Mouse (Mus musculus): ENCODE data around the gene Rnf31. TPM values are rescaled to one million over a fixed set of nuclear protein-coding genes. Genes with fewer than 3 reads are reported as not detected.

Gene Rnf31
- total and polyA plus RNA-seq, 3 experiments = 30.8 to 38.9 (median 36.6) TPM

GRCm38 (mm10) chr14:55651528-55651927 lies 60.0 kb downstream of the Rnf31 start:
- no peak for DNase-seq

Other genes with a start within 250 kb of the Rnf31 start
Only the 30 nearest of the 31 such genes appear.
- gene Dhrs4, start 113.0 kb upstream of the Rnf31 start, total RNA-seq (2021) = 100 to 1,000 TPM in 1 of 2 experiments, 10 to 100 TPM in 1; 80.6 to 110 TPM
- gene Dhrs4, start 113.0 kb upstream of the Rnf31 start, polyA plus RNA-seq (2012; rRNA removed) = 40.9 and 44.7 TPM in 2 replicates
- gene Carmil3, start 101.1 kb upstream of the Rnf31 start, total RNA-seq (2021) = 1 to 10 TPM; 4.8 to 5.4 TPM
- 11.0 and 14.8 TPM in 2 replicates for gene Carmil3, start 101.1 kb upstream of the Rnf31 start, polyA plus RNA-seq (2012; rRNA removed)
- gene Cpne6, start 81.3 kb upstream of the Rnf31 start, total RNA-seq (2021) = not detected
- 0.13 and 0.33 TPM in 2 replicates for gene Cpne6, start 81.3 kb upstream of the Rnf31 start, polyA plus RNA-seq (2012; rRNA removed)
- gene Nrl, start 66.7 kb upstream of the Rnf31 start, total RNA-seq (2021) = not detected
- not detected in 2 replicates for gene Nrl, start 66.7 kb upstream of the Rnf31 start, polyA plus RNA-seq (2012; rRNA removed)
- 10 to 100 TPM; 21.3 to 28.6 TPM for gene Pck2, start 51.4 kb upstream of the Rnf31 start, total RNA-seq (2021)
- 47.7 and 50.9 TPM in 2 replicates for gene Pck2, start 51.4 kb upstream of the Rnf31 start, polyA plus RNA-seq (2012; rRNA removed)
- 100 to 1,000 TPM; 102 to 157 TPM for gene Dcaf11, start 31.7 kb upstream of the Rnf31 start, total RNA-seq (2021)
- gene Dcaf11, start 31.7 kb upstream of the Rnf31 start, polyA plus RNA-seq (2012; rRNA removed) = 107 and 139 TPM in 2 replicates
- 1 to 10 TPM in 1 of 2 experiments, not detected in 1; 1.2 TPM for gene A730061H03Rik, start 31.3 kb upstream of the Rnf31 start, total RNA-seq (2021)
- 3.8 and 4.2 TPM in 2 replicates for gene A730061H03Rik, start 31.3 kb upstream of the Rnf31 start, polyA plus RNA-seq (2012; rRNA removed)
- gene Fitm1, start 16.1 kb upstream of the Rnf31 start, total RNA-seq (2021) = 1 to 10 TPM in 1 of 2 experiments, under 1 TPM in 1; 0.41 to 1.5 TPM
- 3.8 and 5.6 TPM in 2 replicates for gene Fitm1, start 16.1 kb upstream of the Rnf31 start, polyA plus RNA-seq (2012; rRNA removed)
- gene Psme1, start 13.6 kb upstream of the Rnf31 start, total RNA-seq (2021) = 100 to 1,000 TPM; 207 to 360 TPM
- 87.3 and 96.4 TPM in 2 replicates for gene Psme1, start 13.6 kb upstream of the Rnf31 start, polyA plus RNA-seq (2012; rRNA removed)
- gene Emc9, start 6.4 kb upstream of the Rnf31 start, total RNA-seq (2021) = 10 to 100 TPM; 24.5 to 38.4 TPM
- gene Emc9, start 6.4 kb upstream of the Rnf31 start, polyA plus RNA-seq (2012; rRNA removed) = 59.2 and 62.9 TPM in 2 replicates
- 100 to 1,000 TPM; 329 to 332 TPM for gene Psme2, start 595 bp upstream of the Rnf31 start, total RNA-seq (2021)
- gene Psme2, start 595 bp upstream of the Rnf31 start, polyA plus RNA-seq (2012; rRNA removed) = 49.2 and 65.1 TPM in 2 replicates
- gene Irf9, start 11.9 kb downstream of the Rnf31 start, total RNA-seq (2021) = 10 to 100 TPM; 18.0 to 23.6 TPM
- gene Irf9, start 11.9 kb downstream of the Rnf31 start, polyA plus RNA-seq (2012; rRNA removed) = 76.9 and 100 TPM in 2 replicates
- 10 to 100 TPM in 1 of 2 experiments, 1 to 10 TPM in 1; 7.5 to 10.4 TPM for gene Rec8, start 26.3 kb downstream of the Rnf31 start, total RNA-seq (2021)
- gene Rec8, start 26.3 kb downstream of the Rnf31 start, polyA plus RNA-seq (2012; rRNA removed) = 15.9 and 18.4 TPM in 2 replicates
- gene Ipo4, start 44.2 kb downstream of the Rnf31 start, total RNA-seq (2021) = 100 to 1,000 TPM; 126 to 136 TPM
- gene Ipo4, start 44.2 kb downstream of the Rnf31 start, polyA plus RNA-seq (2012; rRNA removed) = 86.6 and 132 TPM in 2 replicates
- gene Gm49378, start 46.2 kb downstream of the Rnf31 start, total RNA-seq (2021) = 1 to 10 TPM in 1 of 2 experiments, not detected in 1; 3.9 TPM
- 30.0 and 40.2 TPM in 2 replicates for gene Gm49378, start 46.2 kb downstream of the Rnf31 start, polyA plus RNA-seq (2012; rRNA removed)
- 10 to 100 TPM; 76.7 to 86.1 TPM for gene Tm9sf1, start 52.1 kb downstream of the Rnf31 start, total RNA-seq (2021)
- gene Tm9sf1, start 52.1 kb downstream of the Rnf31 start, polyA plus RNA-seq (2012; rRNA removed) = 128 and 151 TPM in 2 replicates
- 1 to 10 TPM; 1.2 to 1.5 TPM for gene Tssk4, start 58.5 kb downstream of the Rnf31 start, total RNA-seq (2021)
- gene Tssk4, start 58.5 kb downstream of the Rnf31 start, polyA plus RNA-seq (2012; rRNA removed) = 0.52 and 0.59 TPM in 2 replicates
- 10 to 100 TPM; 57.9 to 58.2 TPM for gene Mdp1, start 68.8 kb downstream of the Rnf31 start, total RNA-seq (2021)
- gene Mdp1, start 68.8 kb downstream of the Rnf31 start, polyA plus RNA-seq (2012; rRNA removed) = 13.8 and 17.9 TPM in 2 replicates
- 10 to 100 TPM; 23.1 to 28.5 TPM for gene Gmpr2, start 80.2 kb downstream of the Rnf31 start, total RNA-seq (2021)
- 10.0 and 12.4 TPM in 2 replicates for gene Gmpr2, start 80.2 kb downstream of the Rnf31 start, polyA plus RNA-seq (2012; rRNA removed)
- gene Nedd8, start 80.4 kb downstream of the Rnf31 start, total RNA-seq (2021) = 100 to 1,000 TPM; 352 to 392 TPM
- 214 and 281 TPM in 2 replicates for gene Nedd8, start 80.4 kb downstream of the Rnf31 start, polyA plus RNA-seq (2012; rRNA removed)
- 10 to 100 TPM; 29.6 to 35.8 TPM for gene Tinf2, start 90.1 kb downstream of the Rnf31 start, total RNA-seq (2021)
- gene Tinf2, start 90.1 kb downstream of the Rnf31 start, polyA plus RNA-seq (2012; rRNA removed) = 10.2 and 11.9 TPM in 2 replicates
- under 1 TPM; 0.23 to 0.45 TPM for gene Tgm1, start 122.2 kb downstream of the Rnf31 start, total RNA-seq (2021)
- gene Tgm1, start 122.2 kb downstream of the Rnf31 start, polyA plus RNA-seq (2012; rRNA removed) = 0.27 and 0.28 TPM in 2 replicates
- gene Rabggta, start 130.6 kb downstream of the Rnf31 start, total RNA-seq (2021) = 10 to 100 TPM; 20.2 to 20.4 TPM
- 39.5 and 44.7 TPM in 2 replicates for gene Rabggta, start 130.6 kb downstream of the Rnf31 start, polyA plus RNA-seq (2012; rRNA removed)
- 10 to 100 TPM; 70.7 to 93.5 TPM for gene Dhrs1, start 154.0 kb downstream of the Rnf31 start, total RNA-seq (2021)
- gene Dhrs1, start 154.0 kb downstream of the Rnf31 start, polyA plus RNA-seq (2012; rRNA removed) = 49.6 and 68.1 TPM in 2 replicates
- 10 to 100 TPM; 17.6 to 17.7 TPM for gene Nop9, start 154.0 kb downstream of the Rnf31 start, total RNA-seq (2021)
- gene Nop9, start 154.0 kb downstream of the Rnf31 start, polyA plus RNA-seq (2012; rRNA removed) = 9.2 and 9.9 TPM in 2 replicates
- 1 to 10 TPM; 1.2 to 1.7 TPM for gene Cideb, start 166.8 kb downstream of the Rnf31 start, total RNA-seq (2021)
- gene Cideb, start 166.8 kb downstream of the Rnf31 start, polyA plus RNA-seq (2012; rRNA removed) = 0.70 and 0.74 TPM in 2 replicates
- gene Ltb4r2, start 169.7 kb downstream of the Rnf31 start, total RNA-seq (2021) = under 1 TPM in 1 of 2 experiments, not detected in 1; 0.14 TPM
- gene Ltb4r2, start 169.7 kb downstream of the Rnf31 start, polyA plus RNA-seq (2012; rRNA removed) = 0.39 TPM in 1 of 2 replicates, not detected in the other
- under 1 TPM in 1 of 2 experiments, not detected in 1; 0.76 TPM for gene Ltb4r1, start 174.3 kb downstream of the Rnf31 start, total RNA-seq (2021)
- gene Ltb4r1, start 174.3 kb downstream of the Rnf31 start, polyA plus RNA-seq (2012; rRNA removed) = 1.4 and 1.7 TPM in 2 replicates
- gene Adcy4, start 192.4 kb downstream of the Rnf31 start, total RNA-seq (2021) = 10 to 100 TPM in 1 of 2 experiments, 1 to 10 TPM in 1; 9.8 to 12.5 TPM
- 17.1 and 21.0 TPM in 2 replicates for gene Adcy4, start 192.4 kb downstream of the Rnf31 start, polyA plus RNA-seq (2012; rRNA removed)
- gene Ripk3, start 197.2 kb downstream of the Rnf31 start, total RNA-seq (2021) = 1 to 10 TPM; 3.3 to 3.7 TPM
- gene Ripk3, start 197.2 kb downstream of the Rnf31 start, polyA plus RNA-seq (2012; rRNA removed) = 6.2 and 6.4 TPM in 2 replicates